Mouse (Mus musculus) cerebellum, postnatal 36 days (tissue): ENCODE results near the gene Olfr1100.

Experiments
- DNase-seq, 2 experiments: peaks; one replicate each; pipeline ENCODE4 v3.0.0; 2021 to 2022; ENCODE audit warnings: mixed read lengths in 2 of 2

The Olfr1100 gene

DNA sequence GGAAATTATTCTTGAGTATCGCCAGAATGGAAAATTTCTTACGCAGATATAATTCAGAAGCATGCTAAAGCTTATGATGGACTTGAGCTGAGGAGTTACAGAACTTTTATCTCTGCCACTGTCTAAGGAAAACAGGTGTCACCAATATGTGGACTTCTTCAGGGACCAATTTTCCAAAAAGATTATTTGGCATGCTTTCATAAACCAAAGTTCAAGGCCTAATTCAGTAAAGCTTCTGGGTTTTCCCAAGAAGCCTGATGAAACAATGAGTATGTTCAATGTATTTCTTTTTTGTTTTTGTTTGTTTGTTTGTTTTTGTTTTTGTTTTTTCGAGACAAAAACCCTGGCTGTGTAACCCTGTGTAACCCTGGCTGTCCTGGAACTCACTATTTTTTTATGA, at the start of gene Olfr1100:
TSS of gene Olfr1100 (minus strand) at position 101 of the 400 bp plus-strand sequence.
- DNase-seq = no peak

DNA sequence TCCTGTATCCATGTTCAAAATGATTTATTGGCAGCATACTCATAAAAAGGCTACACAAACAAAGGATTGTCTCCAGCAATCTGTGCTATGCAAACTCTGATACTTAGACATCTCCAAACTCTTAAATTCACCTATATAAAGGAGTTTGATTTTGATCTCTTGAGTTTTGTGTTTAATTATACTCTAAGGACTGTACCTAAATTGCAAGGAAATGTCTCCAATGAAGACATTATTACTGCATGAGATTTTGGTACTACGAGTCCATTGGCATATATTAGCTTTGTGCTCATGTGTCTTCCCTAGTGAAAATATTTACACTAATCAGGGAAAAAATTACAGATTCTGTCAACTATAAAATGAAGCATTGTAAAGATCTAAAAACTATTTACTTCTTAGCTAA, 47.2 kb upstream of the Olfr1100 start, which contains the start of gene Olfr1104:
TSS of gene Olfr1104 (minus strand) at position 101 of the 400 bp plus-strand sequence.
- no peak for DNase-seq

DNA sequence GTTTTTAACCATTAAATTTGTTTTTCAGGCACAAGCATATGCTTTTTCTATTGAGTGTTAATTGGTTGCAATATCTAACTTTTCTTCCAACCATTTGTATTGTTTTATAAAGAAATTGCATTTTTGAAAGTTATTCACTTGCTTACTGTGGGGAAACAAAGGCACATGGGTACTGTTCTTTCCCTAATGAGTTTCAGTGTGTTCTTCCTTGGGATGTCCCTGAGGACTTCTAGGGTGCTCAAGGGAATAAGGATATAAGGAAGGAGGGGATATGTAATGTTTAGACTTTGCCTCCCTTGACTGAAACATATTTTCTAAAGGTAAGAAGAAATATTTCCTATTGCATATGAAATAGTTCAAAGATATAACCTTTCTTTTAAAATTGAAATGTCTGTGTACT, 18.3 kb upstream of the Olfr1100 start, which contains the start of gene Olfr1102:
TSS of gene Olfr1102 (plus strand) at position 301 of the 400 bp plus-strand sequence.
- DNase-seq = no peak

GRCm38 (mm10) chr2:86991121-86991520, 11.4 kb upstream of the Olfr1100 start, which contains the start of gene Olfr1101:
Gene Olfr1101, minus strand, starts transcription at chr2:86991221.
- no peak for DNase-seq

- no peak for DNase-seq
Measured at GRCm38 (mm10) chr2:86960593-86960992, 19.2 kb downstream of the Olfr1100 start, which contains the start of gene Olfr1099. Gene Olfr1099, minus strand, starts transcription at chr2:86960693.

- DNase-seq = no peak
Measured at GRCm38 (mm10) chr2:86926557-86926956, 53.2 kb downstream of the Olfr1100 start.
